Mouse (Mus musculus): Measurements from ENCODE around the gene Cx3cr1.

DNA sequence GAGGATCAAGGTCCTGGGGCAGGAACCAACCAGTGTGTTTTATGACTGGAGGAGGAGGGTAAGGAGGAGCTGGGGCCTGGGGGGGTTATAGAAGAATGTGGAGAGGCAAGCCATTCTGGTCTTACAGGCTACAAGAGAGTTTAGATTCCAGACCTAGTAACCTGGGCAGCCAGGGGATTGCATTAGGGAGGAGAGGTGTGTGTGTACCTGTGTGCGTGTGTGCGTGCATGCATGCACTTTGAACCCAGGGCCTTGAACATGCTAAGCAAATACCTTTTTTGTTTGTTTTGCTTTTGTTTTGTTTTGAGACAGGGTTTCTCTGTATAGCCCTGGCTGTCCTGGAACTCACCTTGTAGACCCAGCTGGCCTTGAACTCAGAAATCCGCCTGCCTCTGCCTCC lies 59.8 kb downstream of the Cx3cr1 start:
- TF ChIP-seq GATA1 (IDR thresholded peaks at IDR 0.05; ENCODE audit: low read length) (no peak), TAL1 (IDR thresholded peaks at IDR 0.05; ENCODE audit: low read length) (no peak)
